Mouse (Mus musculus) heart, embryonic 16.5 days (tissue): ENCODE results near the gene Reep3. TPM values are rescaled to one million over a fixed set of nuclear protein-coding genes. Genes with fewer than 3 reads are reported as not detected.
A peak's percentile ranks its signal among the peaks of the same experiment; 100 is the strongest.

Experiments
- ATAC-seq: fragments of 200-750 bp; cut with Nextera tagmentation; replicated peaks from 2 replicates; pipeline ENCODE4 v1.8.0; 2017; ENCODE audit warnings: moderate number of reproducible peaks; ENCODE audit not compliant: insufficient read depth, low FRiP score; ENCODE audit errors: extremely low read depth
- H3K27ac ChIP-seq: fragments of 300-500 bp; sonication (generic); 2 replicates; pipeline ENCODE4 v1.5.1; 2014; ENCODE audit warnings: mild to moderate bottlenecking, low read length, control low read depth, moderate library complexity
- H3K27me3 ChIP-seq: fragments of 300-500 bp; sonication (generic); 2 replicates; pipeline ENCODE4 v1.6.1; 2014; ENCODE audit warnings: low read length, mixed read lengths; ENCODE audit not compliant: control insufficient read depth, insufficient read depth
- H3K36me3 ChIP-seq: fragments of 300-500 bp; sonication (generic); 2 replicates; pipeline ENCODE4 v1.6.1; 2014; ENCODE audit not compliant: control insufficient read depth, insufficient read depth
- H3K4me1 ChIP-seq: fragments of 300-500 bp; sonication (generic); 2 replicates; pipeline ENCODE4 v1.6.1; 2014; ENCODE audit warnings: low read length, mixed read lengths; ENCODE audit not compliant: control insufficient read depth, insufficient read depth
- H3K4me2 ChIP-seq: fragments of 300-500 bp; sonication (generic); 2 replicates; pipeline ENCODE4 v1.6.1; 2014; ENCODE audit warnings: low read depth, mild to moderate bottlenecking, control low read depth, low read length
- H3K4me3 ChIP-seq: fragments of 300-500 bp; sonication (generic); 2 replicates; pipeline ENCODE4 v1.5.1; 2014; ENCODE audit warnings: mild to moderate bottlenecking, control low read depth, low read length
- H3K9ac ChIP-seq: fragments of 300-500 bp; sonication (generic); 2 replicates; pipeline ENCODE4 v1.6.1; 2014; ENCODE audit warnings: low read length, control low read depth
- H3K9me3 ChIP-seq: fragments of 300-500 bp; sonication (generic); replicated peaks from 2 replicates; pipeline ENCODE4 v1.6.1; 2016; ENCODE audit warnings: low read length; ENCODE audit not compliant: control insufficient read depth
- WGBS: fragments of 180-500 bp; shearing (Covaris S2); extraction: QIAGEN DNeasy Blood & Tissue Kit; methylation state at CpG from one replicate; pipeline ENCODE4 v1.1.7; 2014; 5-methylcytosine and 5-hydroxymethylcytosine counted together
- polyA plus RNA-seq: library from polyadenylated mRNA; unstranded; fragments of >200 nt; fragmentation: Nextera tagmentation; extraction: Ambion mirVana; gene quantifications from 2 replicates; pipeline ENCODE4 v1.2.1, GENCODE M21; 2015

Reep3 gene
- polyA plus RNA-seq, 1 experiment from 2014 or later: 29.7 TPM

GRCm38 (mm10) chr10:67065927-67066326, 30.8 kb downstream of the Reep3 start:
- no peak overlapping the region; the same call in 1 of the 2 replicates for H3K27ac ChIP-seq
- H3K4me3 ChIP-seq: no peak overlapping the region
- WGBS: 57% methylated on average over 5 of the region's 5 CpGs
- no peaks in the 10 kb centered on the region for H3K9me3 ChIP-seq
- no peaks in the 10 kb centered on the region for H3K27me3 ChIP-seq
- no peak overlapping the region for H3K9ac ChIP-seq
- ATAC-seq: no peak
- H3K36me3 ChIP-seq: no peaks in the 10 kb centered on the region
- H3K4me1 ChIP-seq: peaks cover 25% of the 10 kb centered on the region
- no peak overlapping the region for H3K4me2 ChIP-seq

DNA sequence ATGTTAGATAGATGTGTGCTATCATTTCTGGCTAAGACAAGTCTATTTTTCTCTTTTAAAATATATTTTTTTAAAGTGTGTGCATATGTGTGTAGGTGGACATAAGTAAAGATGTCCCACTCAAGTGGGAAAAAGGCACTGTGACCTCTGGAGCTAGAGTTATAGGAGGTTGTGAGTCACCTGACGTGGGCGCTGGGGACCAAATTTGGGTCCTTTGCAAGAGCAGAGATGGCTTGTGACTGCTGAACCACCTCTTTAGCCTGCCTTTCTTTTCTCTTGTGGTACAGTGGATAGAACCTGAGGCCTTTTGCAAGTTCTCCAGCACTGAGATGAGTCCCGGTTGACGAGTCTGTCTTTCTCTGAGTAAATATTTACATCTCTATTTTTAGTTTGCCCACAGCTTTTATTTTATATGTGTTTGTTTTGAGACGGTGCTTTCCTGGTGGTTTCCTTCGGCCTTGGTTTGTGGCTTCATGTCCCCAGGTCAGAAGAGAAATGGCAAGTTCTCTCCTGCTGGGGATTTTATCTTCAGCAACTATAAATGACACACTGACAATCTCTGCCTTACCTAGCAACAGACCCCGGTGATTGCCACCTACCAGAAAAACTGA, 31.4 kb downstream of the Reep3 start:
- Histone ChIP-seq H3K4me2 (no peak overlapping the region), H3K27ac (no peak overlapping the region; the same call in 1 of the 2 replicates), H3K27me3 (no peaks in the 10 kb centered on the region), H3K4me3 (no peak overlapping the region), H3K36me3 (no peaks in the 10 kb centered on the region), H3K9me3 (no peaks in the 10 kb centered on the region), H3K9ac (no peak overlapping the region), H3K4me1 (peaks cover 25% of the 10 kb centered on the region)
- 62% methylated on average over 7 of the region's 7 CpGs for WGBS
- ATAC-seq: no peak

GRCm38 (mm10) chr10:67061823-67062222, 34.9 kb downstream of the Reep3 start:
- Histone ChIP-seq H3K9me3 (no peaks in the 10 kb centered on the region), H3K4me2 (peak overlapping the region; percentile 28; the same call in 1 of the 2 replicates), H3K27ac (peak overlapping the region; percentile 55), H3K4me3 (no peak overlapping the region), H3K9ac (no peak overlapping the region), H3K36me3 (no peaks in the 10 kb centered on the region), H3K27me3 (no peaks in the 10 kb centered on the region), H3K4me1 (peaks cover 41% of the 10 kb centered on the region)
- 45% methylated on average over 4 of the region's 4 CpGs for whole genome bisulfite sequencing
- ATAC-seq: no peak

GRCm38 (mm10) chr10:67061367-67061801, 35.4 kb downstream of the Reep3 start:
- no peak for ATAC-seq
- 41% methylated on average over 10 of the region's 10 CpGs for WGBS
- Histone ChIP-seq H3K9me3 (no peaks in the 10 kb centered on the region), H3K27me3 (no peaks in the 10 kb centered on the region), H3K36me3 (no peaks in the 10 kb centered on the region), H3K27ac (peak overlapping the region; percentile 19; the same call in 1 of the 2 replicates), H3K9ac (no peak overlapping the region), H3K4me1 (peaks cover 45% of the 10 kb centered on the region), H3K4me2 (peak overlapping the region; percentile 28; the same call in 1 of the 2 replicates), H3K4me3 (no peak overlapping the region)

GRCm38 (mm10) chr10:67058702-67059101, 38.0 kb downstream of the Reep3 start:
- H3K9ac ChIP-seq: no peak overlapping the region
- peaks cover 52% of the 10 kb centered on the region for H3K4me1 ChIP-seq
- 58% methylated on average over 6 of the region's 6 CpGs for WGBS
- H3K4me3 ChIP-seq: no peak overlapping the region
- ATAC-seq: no peak
- no peaks in the 10 kb centered on the region for H3K36me3 ChIP-seq
- H3K27ac ChIP-seq: peak overlapping the region; percentile 59
- H3K27me3 ChIP-seq: no peaks in the 10 kb centered on the region
- H3K4me2 ChIP-seq: no peak overlapping the region
- no peaks in the 10 kb centered on the region for H3K9me3 ChIP-seq

DNA sequence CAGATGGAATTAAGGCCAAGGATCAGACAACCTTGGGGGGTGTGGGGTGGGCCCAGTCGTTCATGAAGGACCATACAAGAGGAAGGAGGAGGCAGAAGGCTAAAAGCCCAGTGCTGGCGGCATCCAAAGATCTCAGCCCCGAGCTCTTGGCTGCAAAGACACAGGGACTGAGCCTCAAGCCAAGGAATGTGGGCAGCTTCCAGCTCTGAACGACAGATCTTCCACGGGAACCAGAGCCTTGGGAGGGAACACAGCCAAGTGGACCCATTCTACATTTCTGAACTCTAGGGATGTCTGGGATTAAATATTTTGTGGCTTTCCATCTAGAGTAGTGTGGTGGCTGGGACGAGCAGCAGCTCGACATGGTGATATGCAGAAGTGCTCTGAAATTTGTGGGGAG, 38.4 kb downstream of the Reep3 start:
- 24% methylated on average over 7 of the region's 7 CpGs for WGBS
- ATAC-seq: no peak; the same call in 1 of the 2 replicates
- Histone ChIP-seq H3K36me3 (no peaks in the 10 kb centered on the region), H3K27ac (peak overlapping the region; percentile 59), H3K4me2 (no peak overlapping the region), H3K9ac (no peak overlapping the region), H3K27me3 (no peaks in the 10 kb centered on the region), H3K4me3 (no peak overlapping the region), H3K9me3 (no peaks in the 10 kb centered on the region), H3K4me1 (peaks cover 56% of the 10 kb centered on the region)

DNA sequence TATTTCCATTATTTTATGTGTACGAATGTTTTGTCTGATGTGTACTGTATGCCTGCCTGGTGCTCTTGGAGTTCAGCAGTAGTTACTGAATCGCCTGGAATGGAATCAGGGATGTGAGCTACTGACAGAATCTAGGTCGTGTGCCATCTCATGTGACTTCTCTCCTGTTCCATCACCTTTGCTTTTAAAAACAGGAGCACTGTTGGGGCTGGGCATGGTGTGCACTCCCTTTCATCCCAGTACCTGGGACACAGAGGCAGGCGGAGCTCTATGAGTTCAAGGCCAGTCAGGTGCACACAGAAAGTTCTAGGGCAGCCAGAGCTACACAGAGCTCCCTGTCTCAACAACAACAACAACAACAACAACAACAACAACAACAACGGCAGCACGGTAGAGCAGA, 39.0 kb downstream of the Reep3 start:
- 82% methylated on average over 6 of the region's 6 CpGs for WGBS
- ATAC-seq: no peak
- peaks cover 61% of the 10 kb centered on the region for H3K4me1 ChIP-seq

DNA sequence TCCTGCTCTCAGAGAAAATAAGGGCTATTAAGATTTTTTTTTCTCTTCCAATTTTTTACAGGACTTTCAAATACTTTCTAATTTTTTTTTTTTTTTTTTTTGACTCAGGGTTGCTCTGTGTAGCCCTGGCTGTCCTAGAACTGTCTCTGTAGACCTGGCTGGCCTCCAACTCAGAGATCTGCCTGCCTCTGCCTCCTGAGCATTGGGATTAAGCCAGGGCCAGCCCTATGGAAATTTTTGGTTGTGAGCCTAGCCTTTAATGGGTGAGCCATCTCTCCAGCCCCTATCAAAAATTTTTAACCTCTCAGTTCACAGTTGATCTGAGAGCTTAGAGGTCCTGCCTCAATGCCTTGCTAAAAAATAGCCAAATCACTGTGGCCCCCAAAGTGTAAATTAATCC, 39.5 kb downstream of the Reep3 start:
- Histone ChIP-seq H3K4me2 (no peak overlapping the region; the same call in 1 of the 2 replicates), H3K9me3 (no peaks in the 10 kb centered on the region), H3K36me3 (no peaks in the 10 kb centered on the region), H3K4me3 (no peak overlapping the region), H3K4me1 (peaks cover 63% of the 10 kb centered on the region), H3K27ac (peak overlapping the region; percentile 86; the same call in 1 of the 2 replicates), H3K27me3 (no peaks in the 10 kb centered on the region), H3K9ac (no peak overlapping the region)
- ATAC-seq: no peak

More for the DNA sequence above, 39.0 kb downstream of the Reep3 start:
- H3K36me3 ChIP-seq: no peaks in the 10 kb centered on the region
- H3K9me3 ChIP-seq: no peaks in the 10 kb centered on the region
- no peak overlapping the region for H3K4me2 ChIP-seq
- H3K27ac ChIP-seq: peak overlapping the region; percentile 59
- no peak overlapping the region for H3K9ac ChIP-seq
- no peaks in the 10 kb centered on the region for H3K27me3 ChIP-seq
- no peak overlapping the region for H3K4me3 ChIP-seq

- H3K9ac ChIP-seq: peak overlapping the region; percentile 41
- H3K36me3 ChIP-seq: no peaks in the 10 kb centered on the region
- peak overlapping the region; percentile 86 for H3K27ac ChIP-seq
- H3K4me1 ChIP-seq: peaks cover 62% of the 10 kb centered on the region
- H3K9me3 ChIP-seq: no peaks in the 10 kb centered on the region
- peak; percentile 62 for ATAC-seq
- peak overlapping the region; percentile 36 for H3K4me3 ChIP-seq
- H3K4me2 ChIP-seq: peak overlapping the region; percentile 59
- WGBS: 20% methylated on average over 17 of the region's 17 CpGs
- no peaks in the 10 kb centered on the region for H3K27me3 ChIP-seq
These were observed 40.6 kb downstream of the Reep3 start for GRCm38 (mm10) chr10:67055867-67056856.
